Mouse (Mus musculus) ovary, postnatal 36 days (tissue): ENCODE results near the gene Ropn1l.

Experiments
- DNase-seq: peaks from one replicate; pipeline ENCODE4 v3.0.0; 2022; ENCODE audit warnings: low spot score, mixed read lengths

Ropn1l gene

GRCm38 (mm10) chr15:31453098-31453916 lies at the start of gene Ropn1l:
TSS of gene Ropn1l (minus strand) at chr15:31453737.
- DNase-seq = peak; percentile 94

GRCm38 (mm10) chr15:31502996-31503395 lies 49.5 kb upstream of the Ropn1l start:
- no peak for DNase-seq

- no peak for DNase-seq
These were observed 48.8 kb upstream of the Ropn1l start for GRCm38 (mm10) chr15:31502313-31502712.

- no peak for DNase-seq
These were observed 41.3 kb upstream of the Ropn1l start for GRCm38 (mm10) chr15:31494803-31495202.

GRCm38 (mm10) chr15:31494310-31494709 lies 40.8 kb upstream of the Ropn1l start:
- no peak for DNase-seq

- no peak for DNase-seq
These were observed 33.9 kb upstream of the Ropn1l start for GRCm38 (mm10) chr15:31487407-31487806.

- DNase-seq = no peak
These were observed 23.1 kb upstream of the Ropn1l start for GRCm38 (mm10) chr15:31476678-31477077.

GRCm38 (mm10) chr15:31472645-31473574 lies 19.4 kb upstream of the Ropn1l start:
- no peak for DNase-seq

- DNase-seq = no peak
These were observed 18.0 kb upstream of the Ropn1l start for GRCm38 (mm10) chr15:31471529-31471928.

GRCm38 (mm10) chr15:31469497-31469896 lies 16.0 kb upstream of the Ropn1l start:
- DNase-seq = no peak

- no peak for DNase-seq
These were observed 15.3 kb upstream of the Ropn1l start for GRCm38 (mm10) chr15:31468806-31469205.

GRCm38 (mm10) chr15:31466749-31467148 lies 13.2 kb upstream of the Ropn1l start:
- DNase-seq = no peak

- DNase-seq = no peak
These were observed 12.8 kb upstream of the Ropn1l start for GRCm38 (mm10) chr15:31466295-31466694.

GRCm38 (mm10) chr15:31465806-31466205 lies 12.3 kb upstream of the Ropn1l start:
- DNase-seq = no peak

- DNase-seq = no peak
These were observed 7.0 kb upstream of the Ropn1l start for GRCm38 (mm10) chr15:31460571-31460970.

- no peak for DNase-seq
These were observed 4.5 kb upstream of the Ropn1l start for GRCm38 (mm10) chr15:31458081-31458480.

- DNase-seq = no peak
These were observed 2.8 kb upstream of the Ropn1l start for GRCm38 (mm10) chr15:31456381-31456780.

- DNase-seq = no peak
These were observed 1.3 kb upstream of the Ropn1l start for GRCm38 (mm10) chr15:31454861-31455295.

GRCm38 (mm10) chr15:31454096-31454860 lies 741 bp upstream of the Ropn1l start:
- DNase-seq = no peak

- DNase-seq = no peak
These were observed 1.0 kb downstream of the Ropn1l start for GRCm38 (mm10) chr15:31452336-31453097.

- no peak for DNase-seq
These were observed 3.8 kb downstream of the Ropn1l start for GRCm38 (mm10) chr15:31449772-31450171.
